Mouse (Mus musculus): ENCODE measurements around the gene Gm20696. TPM values are rescaled to one million over a fixed set of nuclear protein-coding genes. Genes with fewer than 3 reads are reported as not detected.

Gene Gm20696
- polyA plus RNA-seq, 1 experiment from 2014 or later = 3.2 TPM

- Histone ChIP-seq H3K4me3 (no peak overlapping the region), H3K27ac (replicated peaks) (no peak overlapping the region), H3K4me1 (no peaks in the 10 kb centered on the region), H3K36me3 (no peaks in the 10 kb centered on the region), H3K27me3 (ENCODE audit: low read depth, poor library complexity, severe bottlenecking) (no peaks in the 10 kb centered on the region), H3K9me3 (replicated peaks) (no peaks in the 10 kb centered on the region)
- DNase-seq (ENCODE audit: low spot score) = no peak
- 79% methylated on average over 6 of the region's 6 CpGs for WGBS
These were observed 91.0 kb downstream of the Gm20696 start for GRCm38 (mm10) chr6:99575633-99576032.

GRCm38 (mm10) chr6:99573343-99573742 is 93.3 kb downstream of the Gm20696 start:
- 87% methylated on average over 2 of the region's 2 CpGs for WGBS
- Histone ChIP-seq H3K4me3 (no peak overlapping the region), H3K36me3 (no peaks in the 10 kb centered on the region), H3K27ac (replicated peaks) (no peak overlapping the region), H3K4me1 (no peaks in the 10 kb centered on the region), H3K9me3 (replicated peaks) (no peaks in the 10 kb centered on the region), H3K27me3 (ENCODE audit: low read depth, poor library complexity, severe bottlenecking) (no peaks in the 10 kb centered on the region)
- no peak for DNase-seq (ENCODE audit: low spot score)

GRCm38 (mm10) chr6:99572071-99572470 is 94.5 kb downstream of the Gm20696 start:
- 81% methylated on average over 5 of the region's 5 CpGs for WGBS
- H3K4me3 ChIP-seq = no peak overlapping the region
- H3K9me3 ChIP-seq (replicated peaks) = no peaks in the 10 kb centered on the region
- no peak overlapping the region for H3K27ac ChIP-seq (replicated peaks)
- no peaks in the 10 kb centered on the region for H3K27me3 ChIP-seq (ENCODE audit: low read depth, poor library complexity, severe bottlenecking)
- H3K36me3 ChIP-seq = no peaks in the 10 kb centered on the region
- no peaks in the 10 kb centered on the region for H3K4me1 ChIP-seq
- no peak for DNase-seq (ENCODE audit: low spot score)

GRCm38 (mm10) chr6:99566921-99567320 is 99.7 kb downstream of the Gm20696 start:
- Histone ChIP-seq H3K36me3 (no peaks in the 10 kb centered on the region), H3K4me3 (no peak overlapping the region), H3K4me1 (no peaks in the 10 kb centered on the region), H3K27me3 (ENCODE audit: low read depth, poor library complexity, severe bottlenecking) (no peaks in the 10 kb centered on the region), H3K27ac (replicated peaks) (no peak overlapping the region), H3K9me3 (replicated peaks) (no peaks in the 10 kb centered on the region)
- WGBS = 79% methylated on average over 8 of the region's 8 CpGs
- no peak for DNase-seq (ENCODE audit: low spot score)

- H3K4me3 ChIP-seq = no peak overlapping the region
- no peaks in the 10 kb centered on the region for H3K27me3 ChIP-seq (ENCODE audit: low read depth, poor library complexity, severe bottlenecking)
- no peak for DNase-seq (ENCODE audit: low spot score)
- H3K9me3 ChIP-seq (replicated peaks) = no peaks in the 10 kb centered on the region
- no peaks in the 10 kb centered on the region for H3K4me1 ChIP-seq
- H3K36me3 ChIP-seq = no peaks in the 10 kb centered on the region
- 82% methylated on average over 3 of the region's 3 CpGs for WGBS
- no peak overlapping the region for H3K27ac ChIP-seq (replicated peaks)
These were observed 101.8 kb downstream of the Gm20696 start for GRCm38 (mm10) chr6:99564766-99565165.

GRCm38 (mm10) chr6:99556950-99557349 is 109.6 kb downstream of the Gm20696 start:
- H3K9me3 ChIP-seq (replicated peaks) = no peaks in the 10 kb centered on the region
- DNase-seq (ENCODE audit: low spot score) = no peak
- H3K36me3 ChIP-seq = no peaks in the 10 kb centered on the region
- no peak overlapping the region for H3K27ac ChIP-seq (replicated peaks)
- 87% methylated on average over 5 of the region's 5 CpGs for WGBS
- H3K4me3 ChIP-seq = no peak overlapping the region
- no peaks in the 10 kb centered on the region for H3K4me1 ChIP-seq
- no peaks in the 10 kb centered on the region for H3K27me3 ChIP-seq (ENCODE audit: low read depth, poor library complexity, severe bottlenecking)

- no peak overlapping the region for H3K27ac ChIP-seq (replicated peaks)
- WGBS = 85% methylated on average over 1 of the region's 1 CpGs
These were observed 113.8 kb downstream of the Gm20696 start for GRCm38 (mm10) chr6:99552816-99553215.

GRCm38 (mm10) chr6:99546416-99546815 is 120.2 kb downstream of the Gm20696 start:
- no peak overlapping the region for H3K4me3 ChIP-seq
- H3K36me3 ChIP-seq = no peaks in the 10 kb centered on the region
- 91% methylated on average over 2 of the region's 2 CpGs for WGBS
- no peak for DNase-seq (ENCODE audit: low spot score)
- H3K27ac ChIP-seq (replicated peaks) = no peak overlapping the region
- H3K27me3 ChIP-seq (ENCODE audit: low read depth, poor library complexity, severe bottlenecking) = no peaks in the 10 kb centered on the region
- no peaks in the 10 kb centered on the region for H3K9me3 ChIP-seq (replicated peaks)
- H3K4me1 ChIP-seq = no peaks in the 10 kb centered on the region

More at GRCm38 (mm10) chr6:99552816-99553215, 113.8 kb downstream of the Gm20696 start:
- H3K4me3 ChIP-seq = no peak overlapping the region
- no peaks in the 10 kb centered on the region for H3K4me1 ChIP-seq
- no peaks in the 10 kb centered on the region for H3K9me3 ChIP-seq (replicated peaks)
- no peaks in the 10 kb centered on the region for H3K27me3 ChIP-seq (ENCODE audit: low read depth, poor library complexity, severe bottlenecking)
- DNase-seq (ENCODE audit: low spot score) = no peak
- no peaks in the 10 kb centered on the region for H3K36me3 ChIP-seq

GRCm38 (mm10) chr6:99545437-99545836 is 121.2 kb downstream of the Gm20696 start:
- H3K9me3 ChIP-seq (replicated peaks) = no peaks in the 10 kb centered on the region
- H3K27me3 ChIP-seq (ENCODE audit: low read depth, poor library complexity, severe bottlenecking) = no peaks in the 10 kb centered on the region
- H3K27ac ChIP-seq (replicated peaks) = no peak overlapping the region
- DNase-seq (ENCODE audit: low spot score) = no peak
- no peaks in the 10 kb centered on the region for H3K4me1 ChIP-seq
- 79% methylated on average over 6 of the region's 6 CpGs for WGBS
- no peak overlapping the region for H3K4me3 ChIP-seq
- no peaks in the 10 kb centered on the region for H3K36me3 ChIP-seq

GRCm38 (mm10) chr6:99541105-99541504 is 125.5 kb downstream of the Gm20696 start:
- no peaks in the 10 kb centered on the region for H3K27me3 ChIP-seq (ENCODE audit: low read depth, poor library complexity, severe bottlenecking)
- H3K36me3 ChIP-seq = no peaks in the 10 kb centered on the region
- H3K4me3 ChIP-seq = no peak overlapping the region
- WGBS = 51% methylated on average over 3 of the region's 3 CpGs
- H3K9me3 ChIP-seq (replicated peaks) = no peaks in the 10 kb centered on the region
- no peak overlapping the region for H3K27ac ChIP-seq (replicated peaks)
- DNase-seq (ENCODE audit: low spot score) = no peak
- no peaks in the 10 kb centered on the region for H3K4me1 ChIP-seq

- WGBS = 80% methylated on average over 6 of the region's 6 CpGs
- DNase-seq (ENCODE audit: low spot score) = no peak
- no peaks in the 10 kb centered on the region for H3K9me3 ChIP-seq (replicated peaks)
- no peaks in the 10 kb centered on the region for H3K36me3 ChIP-seq
- H3K4me1 ChIP-seq = no peaks in the 10 kb centered on the region
- H3K4me3 ChIP-seq = no peak overlapping the region
- H3K27me3 ChIP-seq (ENCODE audit: low read depth, poor library complexity, severe bottlenecking) = no peaks in the 10 kb centered on the region
- H3K27ac ChIP-seq (replicated peaks) = no peak overlapping the region
These were observed 125.9 kb downstream of the Gm20696 start for GRCm38 (mm10) chr6:99540653-99541052.

- no peak overlapping the region for H3K4me3 ChIP-seq
- WGBS = 83% methylated on average over 5 of the region's 5 CpGs
- DNase-seq (ENCODE audit: low spot score) = no peak
- no peak overlapping the region for H3K27ac ChIP-seq (replicated peaks)
- H3K4me1 ChIP-seq = no peaks in the 10 kb centered on the region
- H3K27me3 ChIP-seq (ENCODE audit: low read depth, poor library complexity, severe bottlenecking) = no peaks in the 10 kb centered on the region
- H3K36me3 ChIP-seq = no peaks in the 10 kb centered on the region
- no peaks in the 10 kb centered on the region for H3K9me3 ChIP-seq (replicated peaks)
These were observed 126.5 kb downstream of the Gm20696 start for GRCm38 (mm10) chr6:99540146-99540545.

GRCm38 (mm10) chr6:99538194-99538941 is 128.2 kb downstream of the Gm20696 start:
- no peak overlapping the region for H3K27ac ChIP-seq (replicated peaks)
- no peaks in the 10 kb centered on the region for H3K36me3 ChIP-seq
- H3K9me3 ChIP-seq (replicated peaks) = no peaks in the 10 kb centered on the region
- WGBS = 88% methylated on average over 17 of the region's 17 CpGs
- no peaks in the 10 kb centered on the region for H3K4me1 ChIP-seq
- no peak for DNase-seq (ENCODE audit: low spot score)
- H3K4me3 ChIP-seq = no peak overlapping the region
- H3K27me3 ChIP-seq (ENCODE audit: low read depth, poor library complexity, severe bottlenecking) = no peaks in the 10 kb centered on the region

Data from midbrain, embryonic 10.5 days (tissue).